Mouse (Mus musculus) lung, embryonic 16.5 days (tissue): ENCODE results near the gene Unc5a. TPM values are rescaled to one million over a fixed set of nuclear protein-coding genes. Genes with fewer than 3 reads are reported as not detected.
A peak's percentile ranks its signal among the peaks of the same experiment; 100 is the strongest.

Source experiments
- ATAC-seq: fragments of 200-750 bp; cut with Nextera tagmentation; 2 replicates; pipeline ENCODE4 v1.8.0; 2017; ENCODE audit warnings: low read depth, mild to moderate bottlenecking, moderate library complexity
- H3K27ac ChIP-seq: fragments of 300-500 bp; sonication (generic); 2 replicates; pipeline ENCODE4 v1.5.1; 2014; ENCODE audit warnings: mild to moderate bottlenecking, control low read depth, low read length
- H3K27me3 ChIP-seq: fragments of 300-500 bp; sonication (generic); 2 replicates; pipeline ENCODE4 v1.6.1; 2014; ENCODE audit warnings: low read depth, low read length, mixed read lengths; ENCODE audit not compliant: control insufficient read depth, insufficient read depth
- H3K36me3 ChIP-seq: fragments of 300-500 bp; sonication (generic); 2 replicates; pipeline ENCODE4 v1.6.1; 2014; ENCODE audit warnings: low read length; ENCODE audit not compliant: control insufficient read depth, insufficient read depth
- H3K4me1 ChIP-seq: fragments of 300-500 bp; sonication (generic); replicated peaks from 2 replicates; pipeline ENCODE4 v1.6.1; 2014; ENCODE audit warnings: low read length, mixed read lengths; ENCODE audit not compliant: control insufficient read depth, insufficient read depth
- H3K4me2 ChIP-seq: fragments of 300-500 bp; sonication (generic); 2 replicates; pipeline ENCODE4 v1.6.1; 2014; ENCODE audit warnings: low read depth, low read length, control low read depth
- H3K4me3 ChIP-seq: fragments of 300-500 bp; sonication (generic); 2 replicates; pipeline ENCODE4 v1.5.1; 2014; ENCODE audit warnings: mild to moderate bottlenecking, low read length, control low read depth
- H3K9ac ChIP-seq: fragments of 300-500 bp; sonication (generic); 2 replicates; pipeline ENCODE4 v1.6.1; 2014; ENCODE audit warnings: low read length, control low read depth
- H3K9me3 ChIP-seq: fragments of 300-500 bp; sonication (generic); 2 replicates; pipeline ENCODE4 v1.6.1; 2016; ENCODE audit warnings: low read length; ENCODE audit not compliant: control insufficient read depth
- WGBS: fragments of 180-500 bp; shearing (Covaris S2); extraction: QIAGEN DNeasy Blood & Tissue Kit; methylation state at CpG from one replicate; pipeline ENCODE4 v1.1.7; 2014; 5-methylcytosine and 5-hydroxymethylcytosine counted together
- polyA plus RNA-seq: library from polyadenylated mRNA; unstranded; fragments of >200 nt; fragmentation: Nextera tagmentation; extraction: Ambion mirVana; gene quantifications from 2 replicates; pipeline ENCODE4 v1.2.1, GENCODE M21; 2015

Gene Unc5a
- polyA plus RNA-seq, 1 experiment from 2014 or later: 4.3 TPM

DNA sequence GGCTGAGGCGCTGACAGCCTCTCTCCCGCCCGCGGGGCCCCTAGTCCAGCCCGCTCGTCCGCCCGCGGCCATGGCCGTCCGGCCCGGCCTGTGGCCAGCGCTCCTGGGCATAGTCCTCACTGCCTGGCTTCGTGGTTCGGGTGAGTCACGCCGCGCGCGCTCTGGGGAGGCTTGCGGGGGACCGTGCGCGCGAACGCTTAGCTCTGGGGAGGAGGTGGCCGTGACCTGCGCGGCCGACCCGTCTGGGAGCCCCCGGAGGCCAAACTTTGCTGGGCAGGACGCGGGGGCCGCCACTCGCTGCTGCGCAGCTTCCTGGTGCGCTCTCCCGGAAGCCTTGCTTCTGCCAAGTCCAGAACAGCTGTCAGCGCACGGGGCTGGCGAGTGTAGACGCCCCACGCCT, 381 bp downstream of the Unc5a start:
- peaks cover 62% of the 10 kb centered on the region for H3K27me3 ChIP-seq
- peak; percentile 80 for ATAC-seq

GRCm38 (mm10) chr13:54950131-54950530, 920 bp downstream of the Unc5a start:
- peak; percentile 5; the same call in 1 of the 2 replicates for ATAC-seq
- peaks cover 68% of the 10 kb centered on the region for H3K27me3 ChIP-seq
- H3K4me2 ChIP-seq: peak overlapping the region; percentile 98
- H3K4me3 ChIP-seq: peak overlapping the region; percentile 72
- peak overlapping the region; percentile 11; the same call in 1 of the 2 replicates for H3K9ac ChIP-seq
- H3K4me1 ChIP-seq: peaks cover 11% of the 10 kb centered on the region
- H3K27ac ChIP-seq: no peak overlapping the region
- no peaks in the 10 kb centered on the region for H3K9me3 ChIP-seq
- H3K36me3 ChIP-seq: no peaks in the 10 kb centered on the region
- 2% methylated on average over 9 of the region's 9 CpGs for WGBS

More for the DNA sequence above, 381 bp downstream of the Unc5a start:
- H3K4me1 ChIP-seq: peaks cover 11% of the 10 kb centered on the region
- 0% methylated on average over 27 of the region's 44 CpGs for WGBS
- no peaks in the 10 kb centered on the region for H3K36me3 ChIP-seq
- peak overlapping the region; percentile 72 for H3K4me3 ChIP-seq
- H3K27ac ChIP-seq: no peak overlapping the region
- peak overlapping the region; percentile 71 for H3K9ac ChIP-seq
- no peaks in the 10 kb centered on the region for H3K9me3 ChIP-seq
- H3K4me2 ChIP-seq: peak overlapping the region; percentile 98

- peaks cover 14% of the 10 kb centered on the region for H3K4me1 ChIP-seq
- no peak overlapping the region for H3K4me3 ChIP-seq
- H3K9me3 ChIP-seq: no peaks in the 10 kb centered on the region
- H3K27me3 ChIP-seq: peaks cover 62% of the 10 kb centered on the region
- no peaks in the 10 kb centered on the region for H3K36me3 ChIP-seq
- H3K9ac ChIP-seq: no peak overlapping the region
- H3K4me2 ChIP-seq: no peak overlapping the region
- WGBS: 40% methylated on average over 5 of the region's 5 CpGs
- no peak overlapping the region for H3K27ac ChIP-seq
- ATAC-seq: no peak
Observed at GRCm38 (mm10) chr13:54951166-54951565, 2.0 kb downstream of the Unc5a start.

DNA sequence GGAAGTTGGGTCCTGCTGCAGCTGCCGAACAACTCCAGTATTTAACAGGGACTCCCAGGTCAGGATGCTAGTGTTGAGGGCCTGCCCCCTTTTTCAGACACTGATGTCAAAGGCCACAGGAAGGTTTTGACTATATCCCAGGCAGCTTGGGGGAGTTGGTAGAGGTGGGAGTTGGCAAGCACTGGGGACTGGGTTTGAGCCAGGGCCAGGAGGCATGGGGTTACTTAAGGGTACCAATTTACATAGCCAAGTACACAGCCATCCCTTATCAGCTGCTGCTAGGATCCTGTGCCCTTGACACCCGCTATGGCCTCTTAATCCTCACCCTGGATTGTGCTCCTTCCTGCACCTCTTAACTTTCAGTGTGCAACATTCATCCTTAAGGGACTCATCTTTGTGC, 5.5 kb downstream of the Unc5a start:
- H3K9ac ChIP-seq: no peak overlapping the region
- 45% methylated on average over 2 of the region's 2 CpGs for WGBS
- peaks cover 12% of the 10 kb centered on the region for H3K4me1 ChIP-seq
- H3K4me2 ChIP-seq: no peak overlapping the region
- no peak for ATAC-seq
- no peaks in the 10 kb centered on the region for H3K36me3 ChIP-seq
- H3K27ac ChIP-seq: no peak overlapping the region
- H3K27me3 ChIP-seq: peaks cover 41% of the 10 kb centered on the region
- no peak overlapping the region for H3K4me3 ChIP-seq
- H3K9me3 ChIP-seq: no peaks in the 10 kb centered on the region

- Histone ChIP-seq H3K36me3 (no peaks in the 10 kb centered on the region), H3K4me3 (peak overlapping the region; percentile 60), H3K9ac (peak overlapping the region; percentile 56), H3K4me2 (peak overlapping the region; percentile 96), H3K4me1 (peaks cover 6% of the 10 kb centered on the region; the same call in 1 of the 2 replicates), H3K27me3 (peaks cover 31% of the 10 kb centered on the region), H3K9me3 (no peaks in the 10 kb centered on the region), H3K27ac (no peak overlapping the region)
- ATAC-seq: peak; percentile 75
- WGBS: 0% methylated on average over 58 of the region's 61 CpGs
Observed at GRCm38 (mm10) chr13:54955695-54956471, 6.7 kb downstream of the Unc5a start.

DNA sequence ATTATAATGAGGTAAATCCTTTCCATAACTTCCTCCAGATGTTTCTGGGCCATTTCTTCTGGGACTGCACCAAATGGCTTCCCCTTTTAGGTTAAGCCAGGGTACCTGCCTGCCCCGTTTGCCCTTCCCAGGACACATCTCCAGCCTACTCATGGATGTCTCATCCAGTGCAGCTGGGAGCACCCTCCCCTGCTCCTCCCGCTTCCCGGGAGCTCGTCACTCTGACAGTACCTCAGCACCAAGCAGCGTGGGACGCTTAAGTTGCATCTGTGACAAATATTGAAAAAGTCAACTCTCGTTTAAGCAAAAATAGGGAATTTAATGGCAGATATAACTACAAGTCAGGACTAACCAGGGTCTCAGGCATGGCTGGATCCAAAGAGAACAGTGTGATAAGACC, 8.1 kb downstream of the Unc5a start:
- Histone ChIP-seq H3K9ac (no peak overlapping the region), H3K36me3 (no peaks in the 10 kb centered on the region), H3K4me3 (no peak overlapping the region), H3K27me3 (peaks cover 23% of the 10 kb centered on the region), H3K4me1 (peaks cover 6% of the 10 kb centered on the region; the same call in 1 of the 2 replicates), H3K27ac (no peak overlapping the region), H3K9me3 (no peaks in the 10 kb centered on the region), H3K4me2 (no peak overlapping the region)
- ATAC-seq: no peak
- WGBS: 73% methylated on average over 7 of the region's 7 CpGs

GRCm38 (mm10) chr13:54959059-54959701, 10.0 kb downstream of the Unc5a start:
- peaks cover 6% of the 10 kb centered on the region; the same call in 1 of the 2 replicates for H3K4me1 ChIP-seq
- ATAC-seq: no peak

GRCm38 (mm10) chr13:54959842-54960241, 10.6 kb downstream of the Unc5a start:
- Histone ChIP-seq H3K36me3 (no peaks in the 10 kb centered on the region), H3K27ac (no peak overlapping the region), H3K9me3 (no peaks in the 10 kb centered on the region), H3K4me2 (no peak overlapping the region), H3K27me3 (peaks cover 15% of the 10 kb centered on the region), H3K9ac (no peak overlapping the region), H3K4me3 (no peak overlapping the region), H3K4me1 (peaks cover 6% of the 10 kb centered on the region; the same call in 1 of the 2 replicates)
- ATAC-seq: no peak
- 39% methylated on average over 6 of the region's 6 CpGs for WGBS

More at GRCm38 (mm10) chr13:54959059-54959701, 10.0 kb downstream of the Unc5a start:
- Histone ChIP-seq H3K9ac (no peak overlapping the region), H3K4me3 (no peak overlapping the region), H3K27ac (no peak overlapping the region), H3K4me2 (no peak overlapping the region), H3K36me3 (no peaks in the 10 kb centered on the region), H3K27me3 (peaks cover 17% of the 10 kb centered on the region), H3K9me3 (no peaks in the 10 kb centered on the region)
- WGBS: 57% methylated on average over 15 of the region's 15 CpGs

DNA sequence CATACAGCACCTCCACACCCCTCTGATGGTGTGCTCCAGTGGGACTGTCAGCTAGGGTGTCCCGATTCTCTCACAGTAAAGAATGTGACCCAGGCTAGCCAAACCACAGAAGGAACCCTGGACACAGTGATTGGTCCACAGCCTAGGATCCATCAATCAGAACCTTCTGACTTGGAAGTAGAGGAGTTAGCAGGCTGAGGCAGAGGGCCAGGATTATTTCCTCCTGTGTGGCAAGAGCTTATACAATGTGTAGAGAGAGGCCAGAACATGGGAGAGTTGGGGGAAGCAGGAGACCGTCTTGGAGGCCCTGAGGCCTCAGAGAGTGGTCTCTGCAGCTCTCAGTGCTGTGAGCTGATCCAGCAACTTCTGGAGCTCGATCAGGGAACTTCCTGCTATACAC, 11.3 kb downstream of the Unc5a start:
- WGBS: 58% methylated on average over 3 of the region's 3 CpGs
- H3K36me3 ChIP-seq: no peaks in the 10 kb centered on the region
- no peak for ATAC-seq
- H3K4me1 ChIP-seq: peaks cover 5% of the 10 kb centered on the region; the same call in 1 of the 2 replicates
- H3K4me2 ChIP-seq: no peak overlapping the region
- no peak overlapping the region for H3K27ac ChIP-seq
- no peak overlapping the region for H3K9ac ChIP-seq
- peaks cover 12% of the 10 kb centered on the region for H3K27me3 ChIP-seq
- H3K9me3 ChIP-seq: no peaks in the 10 kb centered on the region
- H3K4me3 ChIP-seq: no peak overlapping the region
